Mouse (Mus musculus) embryo, embryonic 10 days (tissue): ENCODE data around the gene Svs3b.
"Not testable (repeated sequence)": the region's sequence is repeated elsewhere in the genome, so short reads cannot be mapped to it uniquely, and the experiment has no call there.

Source experiments
- DNase-seq: peaks from one replicate; pipeline ENCODE4 v3.0.0-alpha.2; 2015; ENCODE audit warnings: low spot score

The Svs3b gene

DNA sequence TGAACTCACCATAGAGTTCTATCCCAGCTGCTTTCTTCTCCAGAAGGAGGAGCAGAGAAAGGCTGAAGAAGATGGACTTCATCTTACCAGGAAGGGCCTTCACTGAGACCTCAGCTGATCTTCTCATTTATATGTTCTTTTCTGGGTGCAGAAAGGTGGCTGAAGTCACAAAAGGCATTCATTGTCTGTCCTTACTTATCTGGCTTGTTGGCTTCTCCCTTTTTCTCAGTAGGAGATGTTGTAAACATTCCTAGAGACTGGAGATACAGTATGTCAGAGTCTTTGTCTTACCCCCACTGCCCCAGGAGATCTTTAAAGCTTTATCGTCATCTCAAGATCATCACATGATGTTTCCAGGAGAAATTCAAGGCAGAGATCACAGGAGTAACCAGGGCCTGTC, at the start of gene Svs3b:
Gene Svs3b (minus strand): TSS at position 101 of the 400 bp plus-strand sequence.
- DNase-seq = not testable (repeated sequence)

DNA sequence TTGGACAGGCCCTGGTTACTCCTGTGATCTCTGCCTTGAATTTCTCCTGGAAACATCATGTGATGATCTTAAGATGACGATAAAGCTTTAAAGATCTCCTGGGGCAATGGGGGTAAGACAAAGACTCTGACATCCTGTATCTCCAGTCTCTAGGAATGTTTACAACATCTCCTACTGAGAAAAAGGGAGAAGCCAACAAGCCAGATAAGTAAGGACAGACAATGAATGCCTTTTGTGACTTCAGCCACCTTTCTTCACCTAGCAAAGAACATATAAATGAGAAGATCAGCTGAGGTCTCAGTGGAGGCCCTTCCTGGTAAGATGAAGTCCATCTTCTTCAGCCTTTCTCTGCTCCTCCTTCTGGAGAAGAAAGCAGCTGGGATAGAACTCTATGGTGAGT, 32.5 kb upstream of the Svs3b start, which contains the start of gene Svs3a:
Gene Svs3a (plus strand): TSS at position 301 of the 400 bp plus-strand sequence.
- DNase-seq = not testable (repeated sequence)

DNA sequence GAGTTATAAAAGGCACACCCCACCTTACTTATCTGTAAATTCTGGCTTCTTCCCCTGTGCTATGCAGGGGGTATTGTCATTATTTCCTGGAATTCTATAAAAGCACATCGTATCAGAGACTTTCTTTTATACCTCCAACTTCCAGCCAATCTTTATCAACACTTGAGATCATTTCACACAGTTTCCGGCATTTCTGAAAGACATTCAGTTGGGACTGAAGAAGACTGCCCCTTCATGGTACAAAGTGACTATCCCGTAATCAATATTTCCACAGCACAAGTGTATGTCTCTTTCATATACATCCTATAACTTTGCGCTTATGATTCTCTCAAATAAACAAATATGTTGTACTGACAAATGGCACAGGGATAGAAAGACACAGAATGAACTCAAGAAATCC, 21.9 kb upstream of the Svs3b start, which contains the start of gene Svs4:
Gene Svs4 (minus strand): TSS at position 101 of the 400 bp plus-strand sequence.
- DNase-seq = no peak

DNA sequence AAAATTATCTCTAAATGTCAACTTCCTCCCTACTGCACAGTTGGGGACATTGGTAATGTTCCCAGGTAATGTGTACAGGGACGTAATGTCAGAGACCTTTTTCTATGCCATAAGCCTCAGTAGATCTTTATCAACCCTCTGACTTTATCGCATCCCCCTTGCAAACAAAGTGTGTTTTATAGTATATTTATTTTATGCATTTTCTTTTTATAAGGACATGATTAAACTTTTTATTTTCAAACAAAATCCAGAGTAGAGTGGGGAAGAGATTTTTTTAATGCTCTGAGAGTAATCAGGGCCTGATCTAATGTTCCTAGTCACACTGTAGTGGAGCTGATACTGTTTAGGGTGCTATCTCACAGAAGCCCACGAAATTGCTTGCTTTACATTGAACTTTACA, 18.1 kb downstream of the Svs3b start, which contains the start of gene Svs2:
Gene Svs2 (minus strand): TSS at position 101 of the 400 bp plus-strand sequence.
- DNase-seq = no peak

DNA sequence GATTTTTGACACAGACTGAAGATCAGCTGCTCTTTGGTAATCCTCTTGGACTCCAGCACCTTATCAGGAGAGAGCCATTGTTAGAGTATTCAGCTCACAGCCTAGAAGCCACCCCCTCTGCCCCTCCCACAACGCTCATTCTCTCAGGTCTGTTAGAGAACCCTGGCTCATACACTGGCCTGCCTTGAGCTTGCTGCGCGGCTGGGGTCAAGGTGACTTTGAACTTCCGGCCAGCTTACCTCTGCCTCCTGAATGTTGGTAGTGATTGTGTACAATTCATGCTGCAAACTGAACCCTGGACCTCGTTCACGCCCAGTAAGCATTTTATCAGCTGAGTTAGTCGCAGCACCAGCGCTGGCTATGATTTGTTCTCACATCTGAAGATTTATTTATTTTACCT, 23.8 kb downstream of the Svs3b start:
- DNase-seq = no peak

DNA sequence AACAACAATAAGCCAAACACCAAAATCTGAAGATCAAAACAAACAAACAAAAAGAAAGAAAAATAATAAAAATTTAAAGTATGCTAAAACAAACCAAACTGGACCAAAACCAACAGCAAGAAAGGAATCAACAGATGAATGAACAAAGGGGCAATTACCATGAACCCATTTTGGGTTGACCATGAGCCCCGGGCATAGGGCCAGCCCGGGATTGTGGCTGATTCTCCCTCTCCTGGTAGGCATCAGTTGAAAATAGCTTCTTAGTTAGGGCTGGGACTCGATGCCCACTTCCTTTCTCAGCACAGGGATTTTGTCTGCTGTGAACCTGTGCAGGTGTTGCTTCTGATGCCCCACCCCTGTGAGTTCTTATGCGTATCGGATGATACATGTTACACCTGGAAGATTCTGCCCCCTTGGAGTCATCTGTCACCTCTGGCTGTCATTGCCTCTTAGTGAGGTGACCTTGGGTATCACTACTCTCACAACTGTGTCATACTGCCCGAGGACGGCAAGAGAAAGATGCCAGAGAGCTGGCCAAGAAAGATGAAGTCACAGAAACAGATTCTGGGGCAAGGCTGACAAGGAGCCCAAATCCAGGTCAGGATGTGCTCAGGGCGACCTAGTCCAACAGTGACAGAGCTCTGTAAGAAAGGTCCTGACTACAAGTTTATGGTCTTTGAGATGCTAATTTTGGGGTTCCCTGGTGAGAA, 27.9 kb downstream of the Svs3b start:
- DNase-seq = no peak

DNA sequence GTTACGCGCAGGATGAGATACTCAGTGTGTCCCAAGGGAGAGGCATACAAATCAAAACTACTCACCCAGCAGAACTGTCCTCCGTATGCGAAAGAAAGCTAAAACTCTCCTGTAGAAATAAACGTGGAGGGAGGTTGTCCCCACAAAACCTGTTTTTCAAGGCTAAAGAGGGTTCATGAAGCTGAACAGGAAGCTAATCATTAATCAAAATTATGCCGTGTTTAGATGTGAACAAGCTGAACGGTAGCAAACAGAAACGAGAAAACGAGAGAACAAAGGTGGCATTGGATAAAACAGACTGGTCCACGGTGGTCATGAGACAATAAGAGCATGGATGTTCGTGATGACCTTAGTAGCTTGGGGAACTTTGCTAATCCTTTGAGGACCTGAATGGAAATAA, 34.9 kb downstream of the Svs3b start, which contains the start of gene Wfdc15b:
Gene Wfdc15b (minus strand): TSS at position 139 of the 400 bp plus-strand sequence.
- no peak for DNase-seq

DNA sequence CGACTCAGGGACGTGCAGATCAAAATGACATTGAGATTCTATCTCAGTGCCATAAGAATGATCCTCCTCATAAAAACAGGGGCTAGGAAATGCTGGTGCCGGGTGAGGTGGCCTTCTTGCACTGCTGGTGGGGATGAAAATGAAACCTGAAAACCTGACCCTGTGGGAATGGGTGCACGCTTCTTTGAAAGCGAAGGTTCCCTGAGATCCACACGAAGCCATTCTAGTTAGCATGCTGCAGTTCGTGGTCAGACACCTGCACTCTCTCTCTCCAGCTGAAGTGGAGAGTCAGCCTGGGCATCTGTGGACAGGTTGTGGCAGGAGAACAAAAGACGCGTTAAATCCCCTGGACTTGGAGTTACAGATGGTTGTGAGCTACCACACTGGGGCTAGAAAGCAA, 37.1 kb downstream of the Svs3b start:
- DNase-seq = no peak

DNA sequence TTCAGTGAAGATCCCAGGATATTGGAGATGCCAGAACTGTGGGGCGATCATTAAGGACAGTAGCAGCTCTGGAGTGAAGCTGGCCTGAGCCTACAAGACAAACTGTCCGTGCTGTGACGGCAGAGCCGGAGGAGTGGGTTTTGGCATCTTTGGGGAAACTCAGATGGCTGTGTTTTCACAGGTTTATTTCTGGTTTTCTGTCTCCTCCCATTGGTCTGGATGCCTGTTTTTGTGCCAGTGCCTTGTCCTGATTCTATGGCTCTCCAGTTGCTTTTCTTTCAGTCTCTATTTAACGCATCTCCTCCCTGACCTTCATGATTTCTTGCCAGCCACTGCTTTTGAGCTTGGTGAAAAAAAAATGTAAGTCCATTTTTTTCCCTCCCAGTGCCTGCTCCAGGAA, 43.7 kb downstream of the Svs3b start:
- no peak for DNase-seq

DNA sequence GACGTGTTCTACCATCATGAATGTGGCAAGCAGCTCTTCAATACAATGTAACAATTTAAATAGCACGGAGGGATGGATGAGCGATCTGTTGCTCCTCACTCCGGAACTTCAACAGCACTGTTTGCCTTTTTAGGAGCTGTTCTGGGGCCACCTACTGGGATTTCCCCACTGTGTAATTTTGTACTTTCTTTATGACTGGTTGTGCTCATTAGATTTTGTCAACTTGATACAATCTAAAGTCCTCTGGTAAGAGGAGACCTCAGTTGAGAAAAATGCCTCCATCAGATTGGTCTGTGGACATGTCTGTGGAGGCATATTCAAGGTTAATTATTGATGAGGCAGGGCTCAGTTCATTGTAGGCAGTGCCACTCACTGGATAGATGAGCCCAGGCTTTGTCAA, 45.5 kb downstream of the Svs3b start:
- no peak for DNase-seq

DNA sequence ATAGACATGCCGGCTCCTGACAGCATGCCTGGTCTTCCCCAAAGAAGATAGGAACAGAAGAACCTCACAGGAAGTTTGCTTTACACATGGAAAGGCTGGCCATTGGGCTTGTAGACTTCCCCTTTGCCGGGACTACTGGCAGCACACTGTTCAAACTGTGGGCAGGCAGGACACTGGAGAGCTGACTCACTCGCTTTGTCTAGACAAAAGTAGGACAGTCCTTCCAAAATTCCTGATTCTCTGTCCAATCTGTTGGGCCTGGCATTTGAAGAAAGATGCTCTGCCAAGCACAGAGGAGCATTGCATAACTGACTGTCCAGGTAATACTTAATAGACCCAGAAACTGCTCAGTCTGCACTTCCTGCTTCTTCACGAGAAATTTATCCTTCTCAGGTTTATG, 49.8 kb downstream of the Svs3b start:
- no peak for DNase-seq

DNA sequence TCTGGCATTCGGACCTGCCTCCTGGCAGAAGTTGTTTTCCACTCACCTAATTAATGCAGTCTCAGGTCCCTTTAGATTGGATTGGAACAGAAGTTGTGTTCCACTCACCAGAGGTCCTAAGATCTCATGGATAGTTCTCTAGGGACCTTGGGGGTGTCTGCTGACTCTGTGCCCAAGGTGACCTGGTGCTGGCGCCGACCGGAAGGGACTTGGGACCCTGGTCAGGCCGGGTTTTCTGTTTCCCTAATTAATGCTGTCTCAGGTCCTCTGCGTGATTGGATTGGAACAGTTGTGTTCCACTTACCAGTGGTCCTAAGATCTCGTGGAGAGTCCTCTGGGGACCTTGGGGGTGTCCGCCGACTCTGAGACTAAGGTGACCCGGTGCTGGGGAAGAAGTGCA, 50.4 kb downstream of the Svs3b start:
- not testable (repeated sequence) for DNase-seq
